Mouse (Mus musculus): ENCODE results near the gene Abcb10. TPM values are rescaled to one million over a fixed set of nuclear protein-coding genes. Genes with fewer than 3 reads are reported as not detected.
"Not testable (repeated sequence)": the region's sequence is repeated elsewhere in the genome, so short reads cannot be mapped to it uniquely, and the experiment has no call there.

The Abcb10 gene
- total RNA-seq (2012; rRNA removed): 24.6 and 32.1 TPM in 2 replicates

- TF ChIP-seq ZNF384 (IDR thresholded peaks at IDR 0.05; ENCODE audit: low read depth, low read length): no peak
- TF ChIP-seq HCFC1 (IDR thresholded peaks at IDR 0.05; ENCODE audit: borderline replicate concordance, insufficient read depth, low read length): peak; percentile 46; the same call in 1 of the 2 replicates
- DNase-seq (ENCODE audit: low read depth, low spot score): peak; percentile 77
- H3K4me3 ChIP-seq (ENCODE audit: insufficient read depth in 1 of 2, low read depth in 1 of 2, low read length in 2 of 2, poor library complexity in 1 of 2, severe bottlenecking in 1 of 2): peak within 1 kb of the TSS; percentile 73 to 92
- no peaks in the 10 kb centered on the region for H3K9me3 ChIP-seq (ENCODE audit: control insufficient read depth, insufficient read depth, low read depth, low read length)
- H3K27ac ChIP-seq (ENCODE audit: insufficient read depth, low read depth, low read length, poor library complexity, severe bottlenecking): peak within 1 kb of the TSS; percentile 25
- in situ Hi-C loops (cut with MboI; ENCODE audit: low sequenced_read_pairs in 2 of 2, unreplicated experiment in 2 of 2): no loop called here
- peak within 1 kb of the TSS; percentile 92 for H3K9ac ChIP-seq (ENCODE audit: insufficient read depth, low read depth, low read length, poor library complexity, severe bottlenecking)
- no peaks in the 10 kb centered on the region for H3K36me3 ChIP-seq (ENCODE audit: control insufficient read depth, insufficient read depth, low read length, poor library complexity, severe bottlenecking)
- H3K4me1 ChIP-seq (ENCODE audit: control insufficient read depth in 2 of 2, insufficient read depth in 2 of 2, low read length in 2 of 2, poor library complexity in 1 of 2): peaks cover 0 to 2% of the 10 kb centered on the region in 2 experiments; a peak in 1 of 4 replicates
Measured at GRCm38 (mm10) chr8:123982826-123983400, at the start of gene Abcb10. Gene Abcb10 (minus strand): TSS chr8:123983122.

- in situ Hi-C loops (cut with MboI; ENCODE audit: low sequenced_read_pairs in 2 of 2, unreplicated experiment in 2 of 2): no loop called here
- TF ChIP-seq MAFK (IDR thresholded peaks at IDR 0.05; ENCODE audit: insufficient read depth, low read depth, low read length): no peak
- TF ChIP-seq ZC3H11A (IDR thresholded peaks at IDR 0.05; ENCODE audit: borderline replicate concordance, low read depth, low read length): no peak
- H3K36me3 ChIP-seq (ENCODE audit: control insufficient read depth, insufficient read depth, low read length, poor library complexity, severe bottlenecking): peaks cover 47% of the 10 kb centered on the region
- no peak for DNase-seq (ENCODE audit: low read depth, low spot score)
- H3K4me3 ChIP-seq (ENCODE audit: insufficient read depth in 1 of 2, low read depth in 1 of 2, low read length in 2 of 2, poor library complexity in 1 of 2, severe bottlenecking in 1 of 2): no peak overlapping the region
- no peaks in the 10 kb centered on the region for H3K9me3 ChIP-seq (ENCODE audit: control insufficient read depth, insufficient read depth, low read depth, low read length)
- H3K27ac ChIP-seq (ENCODE audit: insufficient read depth, low read depth, low read length, poor library complexity, severe bottlenecking): no peak overlapping the region
- no peaks in the 10 kb centered on the region for H3K4me1 ChIP-seq (ENCODE audit: control insufficient read depth in 2 of 2, insufficient read depth in 2 of 2, low read length in 2 of 2, poor library complexity in 1 of 2)
- no peak overlapping the region for H3K9ac ChIP-seq (ENCODE audit: insufficient read depth, low read depth, low read length, poor library complexity, severe bottlenecking)
Measured at GRCm38 (mm10) chr8:124027831-124028230, 44.9 kb upstream of the Abcb10 start.

GRCm38 (mm10) chr8:124026265-124026664 lies 43.3 kb upstream of the Abcb10 start:
- peaks cover 45% of the 10 kb centered on the region for H3K36me3 ChIP-seq (ENCODE audit: control insufficient read depth, insufficient read depth, low read length, poor library complexity, severe bottlenecking)

GRCm38 (mm10) chr8:124021237-124022227 lies 38.6 kb upstream of the Abcb10 start, which contains the start of the genes Taf5l and Urb2:
Gene Taf5l (minus strand): TSS chr8:124021397.
Gene Urb2 (plus strand): TSS chr8:124021508.
- Histone ChIP-seq H3K4me1 (ENCODE audit: control insufficient read depth in 2 of 2, insufficient read depth in 2 of 2, low read length in 2 of 2, poor library complexity in 1 of 2) (peaks cover 6 to 8% of the 10 kb centered on the region in 2 experiments), H3K27ac (ENCODE audit: insufficient read depth, low read depth, low read length, poor library complexity, severe bottlenecking) (peak within 1 kb of the TSS; percentile 98), H3K9ac (ENCODE audit: insufficient read depth, low read depth, low read length, poor library complexity, severe bottlenecking) (peak within 1 kb of the TSS; percentile 99), H3K36me3 (ENCODE audit: control insufficient read depth, insufficient read depth, low read length, poor library complexity, severe bottlenecking) (peaks cover 12% of the 10 kb centered on the region), H3K4me3 (ENCODE audit: insufficient read depth in 1 of 2, low read depth in 1 of 2, low read length in 2 of 2, poor library complexity in 1 of 2, severe bottlenecking in 1 of 2) (peak within 1 kb of the TSS; percentile 98 to 99), H3K9me3 (ENCODE audit: control insufficient read depth, insufficient read depth, low read depth, low read length) (no peaks in the 10 kb centered on the region)
- in situ Hi-C loops (cut with MboI; ENCODE audit: low sequenced_read_pairs in 2 of 2, unreplicated experiment in 2 of 2): no loop called here
- peak; percentile 76 for DNase-seq (ENCODE audit: low read depth, low spot score)
- TF ChIP-seq MAFK (IDR thresholded peaks at IDR 0.05; ENCODE audit: insufficient read depth, low read depth, low read length): no peak
- peak; percentile 78; the same call in 1 of the 2 replicates for TF ChIP-seq HCFC1 (IDR thresholded peaks at IDR 0.05; ENCODE audit: borderline replicate concordance, insufficient read depth, low read length)

More at GRCm38 (mm10) chr8:124026265-124026664, 43.3 kb upstream of the Abcb10 start:
- H3K4me3 ChIP-seq (ENCODE audit: insufficient read depth in 1 of 2, low read depth in 1 of 2, low read length in 2 of 2, poor library complexity in 1 of 2, severe bottlenecking in 1 of 2); in situ Hi-C loops (cut with MboI; ENCODE audit: low sequenced_read_pairs in 2 of 2, unreplicated experiment in 2 of 2); H3K27ac ChIP-seq (ENCODE audit: insufficient read depth, low read depth, low read length, poor library complexity, severe bottlenecking); DNase-seq (ENCODE audit: low read depth, low spot score); H3K9me3 ChIP-seq (ENCODE audit: control insufficient read depth, insufficient read depth, low read depth, low read length); H3K4me1 ChIP-seq (ENCODE audit: control insufficient read depth in 2 of 2, insufficient read depth in 2 of 2, low read length in 2 of 2, poor library complexity in 1 of 2); H3K9ac ChIP-seq (ENCODE audit: insufficient read depth, low read depth, low read length, poor library complexity, severe bottlenecking): not testable (repeated sequence)

All from ES-E14 (cell line).